Mouse (Mus musculus) adrenal gland, postnatal 36 days (tissue): ENCODE measurements around the gene Ccdc81. TPM values are rescaled to one million over a fixed set of nuclear protein-coding genes. Genes with fewer than 3 reads are reported as not detected.

Experiments
- DNase-seq, 2 experiments: peaks; one replicate each; pipeline ENCODE4 v3.0.0; 2021; ENCODE audit warnings: mixed read lengths in 1 of 2
- total RNA-seq, 2 experiments: library from RNA; stranded (reverse); gene quantifications; 2 replicates each; pipeline ENCODE4 v1.2.3; 2021

Gene Ccdc81
- total RNA-seq, 2 experiments from 2014 or later, result 0.30 TPM; not detected in 1

DNA sequence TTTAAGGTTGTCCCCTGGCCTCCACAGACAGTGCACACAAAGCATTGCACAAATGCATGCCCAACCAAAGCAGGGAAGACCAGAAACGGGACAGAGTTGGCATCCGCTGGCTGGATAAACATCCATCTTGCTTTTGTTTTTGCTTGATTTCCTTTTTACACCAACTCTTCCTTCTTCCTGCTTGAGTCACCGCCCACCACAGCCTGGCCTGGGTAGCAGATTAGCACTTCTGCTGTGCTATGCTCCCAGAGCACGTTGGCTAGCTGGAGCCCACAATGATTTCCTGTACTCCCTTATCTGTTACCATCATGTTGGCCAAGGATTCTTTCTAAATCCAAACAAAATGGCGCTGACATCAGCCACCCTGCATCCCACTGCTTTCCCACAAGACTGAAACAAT is 36.2 kb downstream of the Ccdc81 start:
- no peak for DNase-seq

DNA sequence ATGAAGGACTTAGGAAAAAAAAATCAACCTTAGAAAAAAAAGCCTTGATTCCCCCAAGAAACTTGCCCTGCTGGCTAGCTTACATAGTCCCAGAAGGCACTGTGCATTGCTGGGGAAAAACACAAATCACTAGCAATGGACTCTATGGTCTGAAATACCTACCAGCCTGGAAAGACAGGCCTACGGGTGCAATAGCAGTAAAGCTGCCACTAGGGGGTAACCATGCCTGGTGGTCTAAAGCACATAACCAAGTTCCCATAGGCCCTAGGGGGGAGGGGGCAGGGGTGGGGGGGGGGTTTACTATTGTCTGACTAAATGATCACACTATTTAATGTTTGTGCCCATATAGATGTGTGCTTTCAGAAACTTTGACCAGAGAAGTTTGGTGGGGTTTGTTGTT is 38.7 kb downstream of the Ccdc81 start:
- no peak for DNase-seq

DNA sequence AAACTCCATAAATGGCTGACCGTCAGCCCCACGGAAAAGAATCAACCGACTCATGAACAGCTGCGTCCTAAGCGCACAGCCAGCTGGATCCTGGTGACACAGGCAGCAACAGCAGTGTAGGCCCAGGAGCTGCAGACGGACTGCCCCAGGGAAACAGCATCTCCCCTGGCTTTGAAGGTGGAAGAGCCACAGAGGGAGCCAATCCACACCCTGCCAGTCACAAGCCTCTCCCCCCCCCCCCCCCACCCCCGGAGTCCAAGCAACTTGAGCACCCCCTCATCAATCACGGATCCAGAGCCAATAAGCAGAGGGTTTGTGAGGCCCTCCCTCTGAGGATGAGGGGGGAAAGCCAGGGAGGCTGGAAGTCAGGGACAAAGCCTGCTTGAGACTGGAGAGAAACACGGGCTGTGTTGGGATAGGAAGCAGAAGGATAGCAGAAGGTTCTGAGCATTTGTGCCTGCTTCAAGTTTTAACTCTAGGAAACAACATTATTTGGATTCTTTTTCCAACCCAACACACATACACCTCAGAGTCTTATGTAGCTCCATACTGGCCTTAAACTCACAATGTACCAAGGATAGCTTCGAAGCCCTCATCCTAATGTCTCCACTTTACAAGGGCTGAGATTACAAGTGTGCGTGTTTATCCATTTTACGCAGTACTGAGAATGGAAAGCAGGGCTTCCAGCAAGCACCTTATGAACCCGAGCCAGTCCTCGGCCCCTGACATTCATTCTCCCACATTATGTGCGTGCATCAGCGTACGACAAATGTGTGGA is 46.8 kb downstream of the Ccdc81 start:
- no peak for DNase-seq

DNA sequence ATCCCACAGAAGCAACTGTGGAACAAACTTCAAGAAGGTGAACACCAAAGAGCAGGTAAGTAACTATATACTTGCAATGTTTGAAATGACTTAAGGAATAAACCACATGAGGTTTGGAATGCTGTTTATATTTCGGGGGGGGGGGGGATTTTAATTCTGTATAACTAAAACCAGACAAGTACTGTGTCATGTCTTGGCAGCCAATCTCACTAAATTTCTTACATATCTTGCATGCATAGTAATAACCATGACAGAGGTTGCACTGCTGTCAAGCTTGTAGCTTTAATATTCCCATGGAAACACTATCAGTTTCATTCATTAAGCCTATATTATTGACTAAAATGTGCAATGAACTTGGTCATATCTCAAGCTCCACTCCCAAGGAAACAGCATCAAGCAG is 48.2 kb downstream of the Ccdc81 start:
- no peak for DNase-seq

DNA sequence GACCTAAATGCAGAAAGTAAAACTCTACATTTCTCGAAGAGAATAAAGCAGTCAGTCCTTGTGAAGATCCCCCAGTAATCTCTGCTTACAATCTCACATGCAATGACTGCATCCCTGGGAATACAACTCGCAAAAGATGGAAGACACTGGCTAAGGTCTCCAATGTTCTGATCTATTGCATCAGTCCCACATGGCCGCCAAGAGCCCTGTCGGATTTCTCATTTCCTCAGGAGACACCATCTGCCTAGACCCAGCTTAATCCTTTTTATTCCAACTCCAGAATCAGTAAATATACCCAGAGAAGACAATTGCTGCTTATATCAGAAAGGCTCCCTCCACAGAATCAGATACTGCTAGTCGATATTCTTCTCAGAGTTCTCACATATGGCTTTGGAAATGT is 50.3 kb downstream of the Ccdc81 start:
- no peak for DNase-seq

DNA sequence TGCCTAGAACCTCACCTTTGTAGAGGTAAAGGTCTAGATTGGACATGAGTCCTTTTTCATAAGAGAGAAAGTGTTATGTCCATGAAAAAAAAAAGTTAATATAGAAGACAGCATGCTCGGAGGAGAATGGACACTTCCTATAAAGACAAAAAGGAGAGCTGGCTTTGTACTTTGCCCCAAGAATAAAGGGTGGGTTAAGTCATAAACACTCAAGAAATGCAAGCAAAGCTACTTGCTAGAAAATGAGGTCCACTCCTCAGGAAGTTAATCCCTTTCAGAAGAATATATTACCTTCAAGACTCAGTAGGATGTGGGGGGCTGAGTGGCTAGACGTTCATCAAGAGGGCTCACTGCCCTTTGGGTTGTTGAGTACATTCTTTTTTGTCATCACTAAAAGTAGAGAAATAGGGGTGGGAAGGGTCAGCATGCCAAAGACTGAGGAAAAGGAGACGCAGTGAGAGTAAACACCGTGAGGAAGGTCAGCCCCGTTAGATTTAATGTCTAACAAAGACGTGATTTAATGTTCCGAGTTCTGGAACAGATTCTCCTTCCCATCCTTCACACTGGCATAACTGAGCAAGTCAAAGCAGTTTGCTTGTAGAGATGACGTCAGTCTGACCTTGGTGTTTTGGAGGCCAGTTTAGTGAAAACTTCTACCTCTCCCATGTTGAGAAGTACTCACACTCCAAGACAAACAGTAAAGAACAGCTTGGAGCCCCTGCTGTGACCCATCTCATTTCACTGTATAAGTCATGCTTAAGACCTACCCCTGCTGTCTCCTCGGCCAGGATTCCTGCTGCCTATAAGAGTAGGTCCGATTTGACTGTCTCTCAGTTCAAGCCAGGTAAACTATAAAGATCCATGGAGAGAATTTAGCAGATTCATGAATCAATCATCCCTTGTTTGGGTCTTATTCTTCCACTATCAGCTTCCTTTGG is 51.0 kb downstream of the Ccdc81 start:
- peak; percentile 52 to 67 for DNase-seq

DNA sequence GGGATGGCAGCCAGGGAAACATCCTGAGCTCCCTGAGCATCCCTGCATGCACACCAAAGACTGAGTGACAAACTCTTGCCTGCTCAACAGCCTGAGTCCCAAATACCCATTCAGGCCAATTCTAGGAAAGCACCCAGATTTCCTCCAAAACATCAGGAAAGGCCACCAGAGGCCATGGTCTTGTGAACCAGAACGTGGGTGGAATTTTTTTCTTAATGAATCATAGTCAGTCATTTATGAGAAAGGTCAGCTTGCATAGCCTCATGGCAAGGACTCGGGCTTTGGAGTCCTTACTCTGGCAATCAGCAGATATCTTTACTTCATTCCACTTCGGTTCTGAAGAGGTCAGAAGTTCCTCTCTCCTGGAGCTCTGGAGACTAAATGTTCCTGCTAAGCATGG is 52.9 kb downstream of the Ccdc81 start:
- DNase-seq, result peak; percentile 46 to 50

DNA sequence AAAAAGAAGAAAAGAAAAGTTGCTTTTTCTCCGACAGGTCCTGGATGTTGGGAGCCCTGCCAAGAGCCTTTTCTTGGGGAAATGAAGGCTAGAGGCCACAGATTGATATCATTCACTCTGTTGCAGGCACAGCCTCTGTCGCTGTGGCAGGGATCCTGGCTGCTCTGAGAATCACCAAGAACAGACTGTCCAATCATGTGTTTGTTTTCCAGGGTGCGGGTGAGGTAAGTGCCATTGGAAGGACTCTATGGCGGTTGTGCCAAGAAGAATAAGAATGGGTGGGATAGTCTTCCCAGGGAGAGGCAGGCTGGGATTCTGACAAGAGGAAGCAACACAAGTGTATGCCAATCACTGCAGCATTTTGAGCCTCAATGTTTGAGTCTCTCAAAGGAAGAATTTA is 57.8 kb downstream of the Ccdc81 start:
- DNase-seq, result no peak

DNA sequence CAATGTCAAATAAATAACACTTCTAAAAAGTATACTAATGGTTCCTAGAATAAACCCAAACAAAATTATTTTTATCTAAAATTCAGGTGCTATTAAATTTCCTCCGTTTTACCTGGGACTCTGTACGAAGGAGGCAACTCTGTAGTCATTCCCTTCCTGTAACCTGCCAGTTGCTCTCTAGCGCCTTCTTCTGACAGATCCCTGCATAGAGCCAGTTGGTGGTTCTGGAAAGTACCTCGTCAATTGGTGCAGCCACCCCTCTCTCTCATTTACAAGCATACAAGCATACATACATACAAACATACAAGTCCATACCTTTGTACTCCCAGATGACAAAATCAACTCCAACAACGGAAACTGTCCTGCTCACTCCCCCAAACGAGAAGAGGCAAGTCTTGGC is 59.9 kb downstream of the Ccdc81 start:
- peak; percentile 51 to 60 for DNase-seq

DNA sequence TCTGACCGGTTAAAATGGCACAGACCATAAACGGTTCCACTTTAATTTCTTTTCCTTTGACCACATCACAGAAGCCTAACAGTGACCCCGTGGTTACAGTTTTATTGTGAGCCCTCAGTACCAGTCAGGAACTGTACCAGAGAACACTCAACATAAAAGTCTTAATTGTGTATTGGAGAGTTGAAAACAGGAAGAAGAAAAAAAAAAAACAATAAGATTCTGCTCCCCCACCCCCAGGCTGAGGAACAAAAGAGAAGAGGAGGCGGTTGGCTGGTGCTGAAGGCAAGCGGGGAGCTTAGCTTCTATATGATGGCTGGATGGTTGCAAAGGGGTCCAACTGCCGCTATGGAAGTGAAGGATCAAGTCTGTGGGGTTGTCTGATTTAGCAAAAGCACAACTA is 60.3 kb downstream of the Ccdc81 start:
- no peak for DNase-seq

DNA sequence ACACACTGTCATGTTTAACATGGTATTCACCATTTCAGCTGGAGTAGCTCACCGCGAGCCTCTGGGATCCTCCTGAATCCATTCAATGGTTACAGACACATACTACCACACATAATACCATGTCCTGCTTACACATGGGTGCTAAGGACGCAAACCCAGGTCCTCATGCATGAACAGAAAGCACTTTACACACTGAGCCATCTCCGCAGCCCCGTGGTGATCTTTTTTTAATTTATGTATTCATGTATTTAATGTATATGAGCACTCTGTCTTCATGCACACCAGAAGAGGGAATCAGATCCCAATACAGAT is 61.1 kb downstream of the Ccdc81 start:
- no peak for DNase-seq

DNA sequence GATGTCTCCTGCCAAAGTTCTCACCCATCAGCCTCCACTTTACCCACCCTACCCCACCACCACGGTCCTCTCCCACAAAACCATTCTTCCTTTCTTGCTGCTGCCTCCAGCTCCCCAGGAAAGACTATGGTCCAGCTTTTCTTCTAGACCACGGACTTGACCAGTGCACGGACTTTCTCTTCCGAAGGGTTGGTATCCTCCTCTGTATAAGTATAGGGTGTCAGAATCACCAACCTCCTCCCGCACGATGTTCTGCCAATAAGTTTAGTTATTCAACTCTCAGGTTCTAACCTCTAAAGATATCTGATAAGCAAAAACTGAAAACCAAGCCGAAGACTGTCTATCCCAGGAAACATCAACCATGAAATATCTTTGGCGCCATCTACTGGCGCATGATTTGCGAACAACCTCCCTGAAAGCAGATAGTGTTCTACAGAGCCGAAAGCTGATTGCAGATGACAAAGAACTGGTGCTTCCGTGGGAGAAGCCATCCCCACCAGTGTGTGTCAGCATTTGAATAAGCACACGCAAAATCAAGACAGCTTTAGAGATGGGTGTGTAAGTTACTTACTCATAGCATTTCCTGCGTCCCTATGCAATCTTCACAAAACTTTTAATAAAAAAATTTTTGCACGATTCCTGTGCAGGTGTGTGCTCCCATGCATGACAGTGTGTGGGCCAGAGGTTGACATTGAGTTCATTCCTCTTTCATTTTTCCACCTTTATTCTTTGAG is 61.6 kb downstream of the Ccdc81 start:
- DNase-seq, result peak; percentile 83 to 86

DNA sequence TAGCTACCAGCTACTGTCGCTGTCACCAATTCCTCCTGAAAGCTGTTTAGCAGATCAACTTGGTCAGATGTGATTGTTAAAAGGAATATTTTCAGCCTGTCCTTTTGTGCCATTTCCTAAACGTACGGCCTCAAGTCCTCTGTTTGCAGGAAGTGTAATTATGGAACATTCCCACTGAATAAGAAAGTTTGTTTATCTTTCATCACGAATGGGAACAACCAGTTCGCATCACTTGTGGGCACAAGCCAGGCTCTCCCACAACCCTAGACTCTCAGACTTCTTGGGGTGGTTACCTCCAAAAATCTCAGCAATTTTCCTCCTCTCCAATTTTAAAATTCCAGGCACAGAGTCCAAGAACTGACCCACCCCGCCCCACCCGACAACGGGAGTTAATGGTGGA is 63.7 kb downstream of the Ccdc81 start:
- DNase-seq, result no peak

DNA sequence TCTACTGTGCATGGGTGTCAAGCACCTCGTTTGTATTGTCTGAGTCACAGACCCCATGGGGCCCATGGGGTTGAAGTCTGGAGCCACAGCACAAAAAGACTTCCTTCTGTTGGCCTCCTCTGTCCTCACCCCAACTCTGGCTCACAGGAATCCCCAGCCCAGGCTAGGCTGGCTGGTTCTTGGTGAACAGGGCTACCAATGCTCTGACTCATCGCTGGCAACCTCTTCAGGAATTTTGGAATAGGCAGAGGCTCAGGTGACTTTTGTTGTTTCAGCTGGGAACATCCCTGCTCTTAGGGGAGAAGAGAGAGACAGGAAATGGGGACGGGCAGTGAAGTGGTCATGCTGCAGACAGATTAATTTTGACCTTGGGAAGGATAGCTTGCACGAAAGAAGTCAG is 65.6 kb downstream of the Ccdc81 start:
- peak; percentile 31 to 32 for DNase-seq

DNA sequence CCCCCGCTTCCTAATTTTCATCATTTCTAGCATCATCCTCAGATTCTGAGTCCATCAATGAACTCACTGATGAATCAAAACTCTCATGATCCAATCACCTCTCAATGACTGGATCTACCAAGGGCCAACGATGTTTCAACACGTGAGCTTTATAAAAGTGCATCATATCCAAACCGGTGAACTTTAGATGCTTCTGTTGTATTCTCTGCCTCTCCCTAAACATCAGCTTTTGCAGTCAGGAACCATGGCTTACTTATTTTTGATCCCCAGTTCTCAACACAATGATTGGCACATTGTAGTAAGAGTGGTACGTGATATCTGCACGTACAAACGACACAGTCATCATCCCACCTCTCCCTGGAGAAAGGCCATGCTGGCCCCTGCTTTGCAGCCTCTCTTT is 66.8 kb downstream of the Ccdc81 start:
- DNase-seq, result no peak

DNA sequence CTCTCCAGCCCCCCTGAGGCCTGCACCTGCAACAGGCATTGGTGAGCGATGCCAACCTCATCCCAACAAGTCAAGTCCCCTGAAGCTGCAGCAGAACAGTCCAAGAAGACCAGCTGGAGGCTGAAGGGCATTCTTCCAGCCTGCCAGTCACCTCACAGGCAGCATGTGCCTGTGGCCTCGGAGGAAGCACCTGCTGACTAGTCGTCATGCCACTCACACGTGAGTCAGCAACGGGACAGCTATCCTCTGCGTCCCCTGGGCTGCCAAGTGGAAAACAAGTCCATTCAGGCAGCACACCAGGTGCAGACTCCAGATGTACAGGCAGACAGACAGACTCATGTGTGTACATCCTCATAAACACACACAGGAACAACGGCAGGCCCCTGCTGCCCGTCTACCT is 67.9 kb downstream of the Ccdc81 start:
- no peak for DNase-seq

DNA sequence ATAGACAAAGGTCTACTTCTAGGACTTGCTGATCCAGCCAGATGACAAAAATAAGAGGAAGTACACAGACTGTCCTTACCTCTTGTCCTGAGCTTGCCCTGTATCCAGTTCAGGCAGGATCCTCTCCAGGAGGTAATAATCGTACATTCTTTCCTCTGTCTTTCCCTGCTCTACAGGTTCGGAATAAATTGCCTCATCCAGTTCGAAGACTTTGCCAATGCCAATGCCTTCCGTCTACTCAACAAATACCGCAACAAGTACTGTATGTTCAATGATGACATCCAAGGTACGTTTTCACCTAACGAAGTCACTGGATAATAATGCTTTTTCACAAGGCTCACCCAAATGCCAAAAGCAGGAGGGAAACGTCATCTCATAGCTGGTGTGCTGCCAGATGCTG is 69.9 kb downstream of the Ccdc81 start:
- DNase-seq, result no peak

DNA sequence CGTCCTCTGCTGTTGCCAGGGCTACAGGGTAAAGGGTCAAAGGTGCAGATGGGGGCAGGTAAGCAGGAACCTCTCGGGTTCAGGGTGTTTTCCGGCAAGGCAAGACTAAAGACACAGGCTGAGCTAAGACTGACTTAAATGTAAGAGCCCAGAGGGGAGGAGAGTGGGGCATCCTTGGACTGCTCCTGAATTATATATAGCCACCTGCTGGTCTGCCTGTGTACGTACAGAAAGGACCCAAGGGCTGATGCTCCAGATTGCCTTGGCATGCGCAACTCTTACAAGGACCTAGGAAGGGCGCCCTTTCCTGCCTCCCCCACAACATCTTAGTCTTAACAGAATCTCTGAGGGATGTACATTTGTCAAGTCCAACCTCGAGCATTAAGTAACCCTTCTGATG is 74.2 kb downstream of the Ccdc81 start:
- DNase-seq, result no peak

DNA sequence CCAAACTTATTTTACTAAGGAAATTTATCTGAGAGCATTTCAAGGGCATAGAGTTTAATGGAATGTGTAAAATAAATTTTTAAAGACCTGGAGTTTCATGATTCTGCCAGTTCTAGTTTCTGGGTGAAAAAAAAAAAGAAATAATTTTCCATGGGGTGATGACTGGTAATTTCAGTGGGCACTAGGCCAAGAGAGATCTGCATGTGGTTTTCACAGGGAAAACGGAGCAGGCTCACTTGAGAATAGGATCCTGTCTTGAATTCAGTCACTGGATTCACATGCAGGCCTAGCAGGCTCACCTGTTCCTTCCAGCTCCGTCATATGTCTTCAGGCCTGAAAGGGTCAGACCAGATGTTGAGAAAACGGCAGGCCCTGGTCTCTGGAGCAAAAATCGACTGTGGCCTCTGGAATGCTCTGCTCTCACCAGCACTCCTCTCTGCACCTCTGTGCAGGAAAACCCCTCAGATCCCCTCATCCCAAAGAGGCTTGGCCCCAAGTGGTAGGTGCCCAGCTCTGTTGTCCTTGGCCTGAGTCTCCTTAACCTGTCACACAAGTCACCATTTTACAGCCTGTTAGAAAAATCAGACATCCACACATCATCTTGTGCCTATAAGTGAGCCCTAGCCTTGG is 74.9 kb downstream of the Ccdc81 start:
- no peak for DNase-seq
